Mouse (Mus musculus) liver, embryonic 14.5 days (tissue): ENCODE data around the gene E2f6.

ENCODE experiments used
- CTCF ChIP-seq: IDR thresholded peaks from 2 replicates; pipeline ENCODE4 v1.5.1; 2016; ENCODE audit warnings: antibody characterized with exemption, low read depth, control low read depth
- EP300 ChIP-seq: IDR thresholded peaks from 2 replicates; pipeline ENCODE4 v1.6.1; 2016; ENCODE audit warnings: antibody characterized with exemption, low read depth

GRCm38 (mm10) chr12:16860961-16861360, 50.2 kb downstream of the E2f6 start:
- TF ChIP-seq CTCF: no peak
- no peak for TF ChIP-seq EP300
